Mouse (Mus musculus): ENCODE data around the gene Blvrb. TPM values are rescaled to one million over a fixed set of nuclear protein-coding genes. Genes with fewer than 3 reads are reported as not detected.
A peak's percentile ranks its signal among the peaks of the same experiment; 100 is the strongest.

Blvrb gene
- total and polyA plus RNA-seq, 3 experiments: 212 to 460 (median 438) TPM

GRCm38 (mm10) chr7:27499036-27499435, 51.3 kb downstream of the Blvrb start, which contains the start of gene Prx:
Gene Prx, plus strand, starts transcription at chr7:27499324.
- DNase-seq (ENCODE audit: low spot score): no peak
- no peaks in the 10 kb centered on the region for H3K9me3 ChIP-seq (replicated peaks)
- no peak within 1 kb of the TSS for H3K4me3 ChIP-seq (ENCODE audit: low read depth, low read length)
- no peak for TF ChIP-seq GATA2 (IDR thresholded peaks at IDR 0.05; ENCODE audit: borderline replicate concordance, low read depth, low read length)
- TF ChIP-seq POLR2AphosphoS5 (IDR thresholded peaks at IDR 0.05; ENCODE audit: insufficient replicate concordance, low read depth, low read length): no peak
- TF ChIP-seq CTCF (IDR thresholded peaks at IDR 0.05; ENCODE audit: low read depth, low read length): no peak
- TF ChIP-seq GATA1 (IDR thresholded peaks at IDR 0.05; ENCODE audit: borderline replicate concordance, low read length): no peak
- TF ChIP-seq TAL1 (conservative IDR thresholded peaks at IDR 0.05; ENCODE audit: low read depth, low read length): no peak
- no peaks in the 10 kb centered on the region; the same call in 1 of the 2 replicates for H3K27me3 ChIP-seq (ENCODE audit: insufficient read depth, low read length)
- ATAC-seq (ENCODE audit: extremely low read depth, insufficient number of reproducible peaks, low FRiP score, poor library complexity, severe bottlenecking): no peak
- H3K4me1 ChIP-seq (ENCODE audit: insufficient read depth, low read depth, low read length): peaks cover 13% of the 10 kb centered on the region
- no peaks in the 10 kb centered on the region for H3K36me3 ChIP-seq (replicated peaks)

GRCm38 (mm10) chr7:27501620-27502019, 53.8 kb downstream of the Blvrb start:
- Histone ChIP-seq H3K4me3 (ENCODE audit: low read depth, low read length) (no peak overlapping the region), H3K27me3 (ENCODE audit: insufficient read depth, low read length) (no peaks in the 10 kb centered on the region; the same call in 1 of the 2 replicates), H3K9me3 (replicated peaks) (no peaks in the 10 kb centered on the region), H3K4me1 (ENCODE audit: insufficient read depth, low read depth, low read length) (peaks cover 14% of the 10 kb centered on the region), H3K36me3 (replicated peaks) (peaks cover 5% of the 10 kb centered on the region)
- ATAC-seq (ENCODE audit: extremely low read depth, insufficient number of reproducible peaks, low FRiP score, poor library complexity, severe bottlenecking) (no peak), DNase-seq (ENCODE audit: low spot score) (no peak)
- TF ChIP-seq GATA1 (IDR thresholded peaks at IDR 0.05; ENCODE audit: borderline replicate concordance, low read length) (no peak), GATA2 (IDR thresholded peaks at IDR 0.05; ENCODE audit: borderline replicate concordance, low read depth, low read length) (no peak), TAL1 (conservative IDR thresholded peaks at IDR 0.05; ENCODE audit: low read depth, low read length) (no peak), CTCF (IDR thresholded peaks at IDR 0.05; ENCODE audit: low read depth, low read length) (no peak), POLR2AphosphoS5 (IDR thresholded peaks at IDR 0.05; ENCODE audit: insufficient replicate concordance, low read depth, low read length) (no peak)

GRCm38 (mm10) chr7:27506765-27507370, 59.1 kb downstream of the Blvrb start:
- DNase-seq (ENCODE audit: low spot score) (no peak), ATAC-seq (ENCODE audit: extremely low read depth, insufficient number of reproducible peaks, low FRiP score, poor library complexity, severe bottlenecking) (no peak)
- Histone ChIP-seq H3K4me3 (ENCODE audit: low read depth, low read length) (peak overlapping the region; percentile 76; the same call in 1 of the 2 replicates), H3K36me3 (replicated peaks) (peaks cover 5% of the 10 kb centered on the region), H3K4me1 (ENCODE audit: insufficient read depth, low read depth, low read length) (peaks cover 34% of the 10 kb centered on the region), H3K27me3 (ENCODE audit: insufficient read depth, low read length) (no peaks in the 10 kb centered on the region), H3K9me3 (replicated peaks) (no peaks in the 10 kb centered on the region)
- no peak for TF ChIP-seq CTCF (IDR thresholded peaks at IDR 0.05; ENCODE audit: low read depth, low read length)
- no peak for TF ChIP-seq POLR2AphosphoS5 (IDR thresholded peaks at IDR 0.05; ENCODE audit: insufficient replicate concordance, low read depth, low read length)
- TF ChIP-seq GATA1 (IDR thresholded peaks at IDR 0.05; ENCODE audit: borderline replicate concordance, low read length): no peak
- no peak for TF ChIP-seq GATA2 (IDR thresholded peaks at IDR 0.05; ENCODE audit: borderline replicate concordance, low read depth, low read length)
- TF ChIP-seq TAL1 (conservative IDR thresholded peaks at IDR 0.05; ENCODE audit: low read depth, low read length): no peak

- Histone ChIP-seq H3K27me3 (ENCODE audit: insufficient read depth, low read length) (no peaks in the 10 kb centered on the region), H3K4me3 (ENCODE audit: low read depth, low read length) (peak overlapping the region; percentile 76), H3K36me3 (replicated peaks) (peaks cover 5% of the 10 kb centered on the region), H3K4me1 (ENCODE audit: insufficient read depth, low read depth, low read length) (peaks cover 32% of the 10 kb centered on the region), H3K9me3 (replicated peaks) (no peaks in the 10 kb centered on the region)
- TF ChIP-seq TAL1 (conservative IDR thresholded peaks at IDR 0.05; ENCODE audit: low read depth, low read length) (no peak), CTCF (IDR thresholded peaks at IDR 0.05; ENCODE audit: low read depth, low read length) (no peak), GATA2 (IDR thresholded peaks at IDR 0.05; ENCODE audit: borderline replicate concordance, low read depth, low read length) (no peak), POLR2AphosphoS5 (IDR thresholded peaks at IDR 0.05; ENCODE audit: insufficient replicate concordance, low read depth, low read length) (no peak), GATA1 (IDR thresholded peaks at IDR 0.05; ENCODE audit: borderline replicate concordance, low read length) (no peak)
- DNase-seq (ENCODE audit: low spot score): peak; percentile 86
- ATAC-seq (ENCODE audit: extremely low read depth, insufficient number of reproducible peaks, low FRiP score, poor library complexity, severe bottlenecking): peak; percentile 94
Observed at GRCm38 (mm10) chr7:27507711-27508647, 60.2 kb downstream of the Blvrb start.

GRCm38 (mm10) chr7:27508648-27509005, 60.8 kb downstream of the Blvrb start:
- ATAC-seq (ENCODE audit: extremely low read depth, insufficient number of reproducible peaks, low FRiP score, poor library complexity, severe bottlenecking) (peak; percentile 51), DNase-seq (ENCODE audit: low spot score) (peak; percentile 30)
- Histone ChIP-seq H3K27me3 (ENCODE audit: insufficient read depth, low read length) (no peaks in the 10 kb centered on the region), H3K4me3 (ENCODE audit: low read depth, low read length) (peak overlapping the region; percentile 45; the same call in 1 of the 2 replicates), H3K9me3 (replicated peaks) (no peaks in the 10 kb centered on the region), H3K36me3 (replicated peaks) (peaks cover 5% of the 10 kb centered on the region), H3K4me1 (ENCODE audit: insufficient read depth, low read depth, low read length) (peaks cover 31% of the 10 kb centered on the region)
- TF ChIP-seq POLR2AphosphoS5 (IDR thresholded peaks at IDR 0.05; ENCODE audit: insufficient replicate concordance, low read depth, low read length): no peak
- TF ChIP-seq CTCF (IDR thresholded peaks at IDR 0.05; ENCODE audit: low read depth, low read length): peak; percentile 52

GRCm38 (mm10) chr7:27510809-27511208, 63.0 kb downstream of the Blvrb start:
- Histone ChIP-seq H3K4me1 (ENCODE audit: insufficient read depth, low read depth, low read length) (peaks cover 31% of the 10 kb centered on the region), H3K27me3 (ENCODE audit: insufficient read depth, low read length) (no peaks in the 10 kb centered on the region), H3K4me3 (ENCODE audit: low read depth, low read length) (no peak overlapping the region), H3K9me3 (replicated peaks) (no peaks in the 10 kb centered on the region), H3K36me3 (replicated peaks) (peaks cover 6% of the 10 kb centered on the region)
- TF ChIP-seq POLR2AphosphoS5 (IDR thresholded peaks at IDR 0.05; ENCODE audit: insufficient replicate concordance, low read depth, low read length): no peak
- TF ChIP-seq GATA1 (IDR thresholded peaks at IDR 0.05; ENCODE audit: borderline replicate concordance, low read length): no peak
- TF ChIP-seq GATA2 (IDR thresholded peaks at IDR 0.05; ENCODE audit: borderline replicate concordance, low read depth, low read length): no peak
- no peak for TF ChIP-seq CTCF (IDR thresholded peaks at IDR 0.05; ENCODE audit: low read depth, low read length)
- TF ChIP-seq TAL1 (conservative IDR thresholded peaks at IDR 0.05; ENCODE audit: low read depth, low read length): no peak
- ATAC-seq (ENCODE audit: extremely low read depth, insufficient number of reproducible peaks, low FRiP score, poor library complexity, severe bottlenecking) (no peak), DNase-seq (ENCODE audit: low spot score) (no peak)

All from G1E (cell line).